Mouse (Mus musculus): Measurements from ENCODE around the gene Mpc1.

GRCm38 (mm10) chr17:8328511-8329174 is 45.9 kb downstream of the Mpc1 start:
- TF ChIP-seq CTCF (IDR thresholded peaks at IDR 0.05; ENCODE audit: borderline replicate concordance, extremely low read depth, insufficient read depth, insufficient read length): peak; percentile 52; the same call in 1 of the 2 replicates
- no peak for TF ChIP-seq POLR2A (IDR thresholded peaks at IDR 0.05; ENCODE audit: borderline replicate concordance, extremely low read depth, insufficient read depth, insufficient read length, poor library complexity, severe bottlenecking)
